Mouse (Mus musculus) heart, adult 2 months (tissue): ENCODE measurements around the gene Magel2.

Experiments used
- CTCF ChIP-seq: fragments of 200-600 bp; IDR thresholded peaks from 2 replicates; pipeline ENCODE4 v1.8.1; 2022; ENCODE audit warnings: antibody characterized with exemption, mild to moderate bottlenecking, moderate library complexity
- EP300 ChIP-seq: fragments of 200-500 bp; IDR thresholded peaks from 2 replicates; pipeline ENCODE4 v1.6.1; 2011; ENCODE audit warnings: low read depth, low read length, control low read depth; ENCODE audit not compliant: insufficient read depth
- POLR2A ChIP-seq: fragments of 200-500 bp; IDR thresholded peaks from 2 replicates; pipeline ENCODE4 v1.6.1; 2011; ENCODE audit warnings: mild to moderate bottlenecking, low read depth, low read length, control low read depth; ENCODE audit not compliant: insufficient read depth

DNA sequence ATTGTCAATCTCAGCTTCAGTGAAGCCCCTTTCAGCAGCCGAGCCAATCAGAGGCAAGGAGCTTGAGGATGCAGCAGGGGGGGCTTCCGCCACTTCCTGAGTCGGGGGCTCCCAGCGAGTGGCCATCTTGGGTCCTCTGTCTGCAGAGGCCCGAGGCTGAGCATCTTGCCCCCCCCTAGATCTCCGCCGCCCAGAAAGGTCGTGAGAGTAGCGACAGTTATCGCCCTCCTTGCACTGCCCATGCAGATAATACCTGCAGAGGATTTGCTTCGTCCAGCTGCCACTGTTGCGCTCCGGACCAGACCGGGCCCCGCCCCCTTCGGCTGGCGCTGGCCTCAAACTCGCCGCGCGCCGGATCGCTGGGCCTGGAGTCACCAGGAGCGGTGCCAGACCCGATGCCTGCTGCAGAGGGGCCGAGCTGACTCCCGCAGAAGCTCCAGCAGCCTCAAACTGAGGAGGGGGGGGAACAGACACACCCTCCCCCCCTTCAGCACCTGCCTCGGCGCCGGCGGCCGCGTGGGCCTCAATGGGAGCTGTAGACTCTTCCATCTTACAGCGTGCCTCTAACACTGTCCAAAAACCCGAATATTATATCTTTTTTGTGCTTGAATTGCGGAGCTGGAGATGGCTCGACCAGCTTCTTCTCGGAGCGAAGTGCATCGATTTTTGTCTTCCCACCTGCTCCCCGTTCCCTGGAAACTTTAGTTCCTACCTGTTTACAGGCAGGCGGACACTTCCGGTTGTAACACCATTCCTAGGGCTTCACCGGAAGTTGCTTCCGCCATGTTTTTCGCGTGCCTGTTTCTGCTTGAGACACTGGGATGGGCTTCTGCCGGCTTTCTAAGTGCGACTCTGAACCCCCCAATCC is 42.9 kb downstream of the Magel2 start, which contains the start of gene Mkrn3:
- peak; percentile 60 for TF ChIP-seq POLR2A
- no peak for TF ChIP-seq CTCF
- no peak for TF ChIP-seq EP300
